Mouse (Mus musculus) heart, postnatal 0 days (tissue): ENCODE data around the gene Inafm2. TPM values are rescaled to one million over a fixed set of nuclear protein-coding genes. Genes with fewer than 3 reads are reported as not detected.

Experiments
- ATAC-seq: fragments of 200-750 bp; cut with Nextera tagmentation; 2 replicates; pipeline ENCODE4 v1.8.0; 2017; ENCODE audit warnings: low read depth, moderate number of reproducible peaks, moderate library complexity; ENCODE audit not compliant: insufficient read depth
- DNase-seq: peaks from one replicate; pipeline ENCODE4 v3.0.0-alpha.2; 2016; ENCODE audit warnings: low spot score
- H3K27ac ChIP-seq: fragments of 300-500 bp; sonication (generic); 2 replicates; pipeline ENCODE4 v1.5.1; 2014; ENCODE audit warnings: low read depth, mild to moderate bottlenecking
- H3K27me3 ChIP-seq: fragments of 300-500 bp; sonication (generic); 2 replicates; pipeline ENCODE4 v1.6.1; 2014; ENCODE audit warnings: low read length, mixed read lengths; ENCODE audit not compliant: control insufficient read depth, insufficient read depth
- H3K36me3 ChIP-seq: fragments of 300-500 bp; sonication (generic); replicated peaks from 2 replicates; pipeline ENCODE4 v1.6.1; 2014; ENCODE audit warnings: low read length, mixed read lengths; ENCODE audit not compliant: control insufficient read depth, insufficient read depth
- H3K4me1 ChIP-seq: fragments of 300-500 bp; sonication (generic); 2 replicates; pipeline ENCODE4 v1.6.1; 2014; ENCODE audit warnings: antibody characterized with exemption; ENCODE audit not compliant: control insufficient read depth, insufficient read depth
- H3K4me2 ChIP-seq: fragments of 300-500 bp; sonication (generic); 2 replicates; pipeline ENCODE4 v1.6.1; 2014; ENCODE audit warnings: low read depth, mild to moderate bottlenecking, low read length, moderate library complexity
- H3K4me3 ChIP-seq: fragments of 300-500 bp; sonication (generic); 2 replicates; pipeline ENCODE4 v1.5.1; 2014; ENCODE audit warnings: low read depth, low read length
- H3K9ac ChIP-seq: fragments of 300-500 bp; sonication (generic); replicated peaks from 2 replicates; pipeline ENCODE4 v1.6.1; 2014; ENCODE audit warnings: low read depth, low read length, mixed read lengths
- H3K9me3 ChIP-seq: fragments of 300-500 bp; sonication (generic); replicated peaks from 2 replicates; pipeline ENCODE4 v1.6.1; 2016; ENCODE audit warnings: low read length; ENCODE audit not compliant: control insufficient read depth
- CTCF ChIP-seq: IDR thresholded peaks from 2 replicates; pipeline ENCODE4 v1.5.1; 2016; ENCODE audit warnings: antibody characterized with exemption, control low read depth, low read depth
- EP300 ChIP-seq: IDR thresholded peaks from 2 replicates; pipeline ENCODE4 v1.6.1; 2016; ENCODE audit warnings: antibody characterized with exemption, low read depth
- WGBS: fragments of 180-500 bp; shearing (Covaris S2); extraction: QIAGEN DNeasy Blood & Tissue Kit; methylation state at CpG from one replicate; pipeline ENCODE4 v1.1.7; 2014; 5-methylcytosine and 5-hydroxymethylcytosine counted together
- polyA plus RNA-seq: library from polyadenylated mRNA; unstranded; fragments of >200 nt; fragmentation: Nextera tagmentation; extraction: Ambion mirVana; gene quantifications from 2 replicates; pipeline ENCODE4 v1.2.1, GENCODE M21; 2015
- total RNA-seq: library from RNA; depleted of rRNA; stranded (reverse); fragments of >200 nt; gene quantifications from 2 replicates; pipeline ENCODE4 v1.2.3, GENCODE M21; 2014; ENCODE audit warnings: low replicate concordance

Inafm2 gene
- total and polyA plus RNA-seq, 2 experiments from 2014 or later: 44.2 to 48.4 TPM

DNA sequence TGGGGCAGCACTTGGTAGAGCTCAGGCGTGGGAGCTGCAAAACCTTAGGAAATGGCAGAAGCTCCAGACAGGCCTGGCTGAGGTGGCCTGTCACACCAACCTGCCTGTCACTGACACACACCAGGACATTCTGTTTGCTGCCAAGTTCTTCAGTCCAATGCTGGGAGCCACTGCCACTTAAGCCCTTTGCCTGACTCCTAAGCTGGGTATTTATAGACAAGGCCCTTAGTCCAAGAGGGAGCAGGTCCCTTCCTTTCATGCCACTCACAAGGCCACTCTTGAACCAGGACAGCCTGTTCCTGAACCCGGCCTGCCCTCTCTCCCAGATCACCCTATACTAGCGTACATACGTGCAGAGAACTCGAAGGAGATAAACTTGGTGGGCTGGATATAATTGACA lies 28.9 kb upstream of the Inafm2 start:
- H3K4me2 ChIP-seq: no peak overlapping the region
- ATAC-seq (peak; percentile 95), DNase-seq (peak; percentile 96)
- 27% methylated on average over 5 of the region's 5 CpGs for WGBS
- peaks cover 4% of the 10 kb centered on the region; the same call in 1 of the 2 replicates for H3K27me3 ChIP-seq
- no peaks in the 10 kb centered on the region for H3K36me3 ChIP-seq
- H3K9me3 ChIP-seq: no peaks in the 10 kb centered on the region
- peak overlapping the region; percentile 97 for H3K27ac ChIP-seq
- H3K9ac ChIP-seq: no peak overlapping the region
- TF ChIP-seq CTCF (no peak), EP300 (peak; percentile 99)
- peaks cover 31% of the 10 kb centered on the region for H3K4me1 ChIP-seq
- H3K4me3 ChIP-seq: no peak overlapping the region

DNA sequence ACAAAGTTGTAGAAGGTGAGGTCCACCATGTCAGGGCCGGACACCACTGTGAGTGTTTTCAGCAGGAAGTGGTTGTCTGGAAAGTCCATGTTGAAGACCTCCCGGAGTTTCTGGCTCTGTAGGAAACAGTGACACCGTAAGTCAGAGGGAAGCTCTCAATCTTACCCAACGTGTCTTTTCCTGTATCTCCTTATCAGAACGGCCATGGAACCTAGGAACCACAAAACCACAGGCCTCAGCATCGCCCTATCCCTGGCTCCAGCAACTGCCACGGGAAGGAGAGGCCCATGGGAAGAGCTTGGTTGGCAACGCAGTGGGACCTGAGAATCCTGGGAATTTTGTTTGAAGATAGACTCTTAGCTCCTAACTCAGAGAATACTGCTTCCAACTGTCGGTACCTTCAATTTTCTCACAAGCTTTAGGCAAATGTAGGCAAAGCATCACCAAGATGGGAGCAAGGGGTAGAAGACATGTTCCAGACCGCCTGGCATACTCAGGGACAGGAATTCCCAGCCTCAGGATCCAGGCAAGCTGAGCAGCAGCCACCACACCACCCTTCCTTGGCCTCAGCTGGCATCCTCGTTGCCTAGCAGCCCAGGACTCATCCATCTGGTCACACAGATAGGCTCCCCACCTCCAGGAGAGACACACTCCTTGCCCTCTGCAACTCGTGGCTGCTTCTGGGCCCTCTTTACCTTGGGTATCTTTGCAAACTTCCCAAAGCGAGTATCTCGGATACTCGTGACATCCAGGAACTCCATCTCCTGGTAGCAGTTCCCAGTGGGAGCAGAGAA lies 21.7 kb upstream of the Inafm2 start:
- H3K9me3 ChIP-seq: no peaks in the 10 kb centered on the region
- no peaks in the 10 kb centered on the region for H3K27me3 ChIP-seq
- TF ChIP-seq EP300: no peak
- no peak for TF ChIP-seq CTCF
- DNase-seq (no peak), ATAC-seq (no peak)
- 73% methylated on average over 15 of the region's 15 CpGs for WGBS
- no peak overlapping the region for H3K27ac ChIP-seq
- no peak overlapping the region for H3K9ac ChIP-seq
- H3K36me3 ChIP-seq: no peaks in the 10 kb centered on the region
- peaks cover 13% of the 10 kb centered on the region; the same call in 1 of the 2 replicates for H3K4me1 ChIP-seq
- no peak overlapping the region for H3K4me3 ChIP-seq
- H3K4me2 ChIP-seq: no peak overlapping the region

DNA sequence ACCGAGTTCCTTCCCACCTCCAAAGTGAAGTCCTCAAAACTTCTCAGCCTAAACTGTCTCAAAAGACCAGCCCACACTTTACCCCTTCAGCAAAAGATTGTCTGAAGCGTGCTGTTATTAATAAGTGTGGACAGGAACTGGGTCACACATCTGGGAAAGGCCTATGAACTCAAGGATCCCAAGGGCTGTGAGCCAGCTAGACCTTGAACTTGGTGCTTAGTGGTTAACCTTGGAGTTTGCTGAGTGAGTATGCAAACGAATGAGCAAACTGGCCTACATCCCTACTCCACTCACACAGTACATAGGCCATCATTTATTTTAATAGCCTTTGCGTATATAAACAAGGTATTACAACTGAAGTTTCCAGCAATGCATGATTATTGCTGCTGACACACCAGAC lies 20.0 kb upstream of the Inafm2 start:
- Histone ChIP-seq H3K4me1 (peaks cover 23% of the 10 kb centered on the region), H3K27me3 (no peaks in the 10 kb centered on the region), H3K36me3 (no peaks in the 10 kb centered on the region), H3K9me3 (no peaks in the 10 kb centered on the region), H3K4me2 (no peak overlapping the region), H3K9ac (no peak overlapping the region), H3K4me3 (no peak overlapping the region), H3K27ac (no peak overlapping the region)
- no peak for DNase-seq
- 80% methylated on average over 4 of the region's 4 CpGs for WGBS
- no peak for ATAC-seq
- no peak for TF ChIP-seq CTCF
- no peak for TF ChIP-seq EP300

DNA sequence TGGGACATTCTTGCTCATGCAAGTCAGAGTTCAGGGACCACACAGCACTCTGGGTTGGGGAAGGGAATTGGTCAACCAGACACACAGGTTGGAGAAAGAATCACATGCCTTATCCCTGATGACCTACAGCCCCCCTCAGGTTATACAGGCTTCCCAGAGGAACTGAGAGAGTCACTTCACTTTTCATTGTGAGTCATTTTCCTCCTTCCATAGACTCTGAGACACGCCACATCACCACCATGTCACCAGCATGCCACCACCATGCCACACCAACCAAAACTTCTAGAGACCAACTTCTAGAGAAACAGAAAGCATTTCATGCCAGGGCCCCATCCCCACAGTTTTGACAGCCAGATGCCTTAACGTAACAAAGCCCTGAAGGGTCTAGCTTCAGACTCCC lies 18.7 kb upstream of the Inafm2 start:
- ATAC-seq: no peak

DNA sequence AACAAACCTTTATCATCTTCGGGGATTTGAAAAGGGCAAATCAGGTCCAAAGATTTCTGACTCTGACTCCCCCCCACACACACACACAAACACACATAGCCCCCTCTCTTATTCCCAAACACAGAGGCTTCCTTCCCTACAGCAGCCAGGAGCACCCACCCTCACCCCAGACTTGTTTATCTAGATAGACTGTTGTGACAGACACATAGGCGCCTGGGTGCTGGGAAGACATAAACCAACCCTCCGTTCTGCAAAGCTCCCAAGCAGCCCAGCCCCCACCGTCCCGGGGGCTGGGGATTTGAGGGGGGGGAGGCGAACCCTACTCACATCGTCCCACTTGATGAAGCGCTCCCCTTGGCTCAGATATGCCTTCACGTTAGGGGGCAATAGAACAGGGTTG lies 17.6 kb upstream of the Inafm2 start:
- no peak for ATAC-seq

More for the DNA sequence above, 18.7 kb upstream of the Inafm2 start:
- Histone ChIP-seq H3K9me3 (no peaks in the 10 kb centered on the region), H3K9ac (no peak overlapping the region), H3K4me2 (no peak overlapping the region), H3K27ac (no peak overlapping the region), H3K4me3 (no peak overlapping the region), H3K27me3 (no peaks in the 10 kb centered on the region), H3K36me3 (no peaks in the 10 kb centered on the region), H3K4me1 (peaks cover 23% of the 10 kb centered on the region)
- WGBS: 91% methylated on average over 2 of the region's 2 CpGs
- no peak for TF ChIP-seq EP300
- TF ChIP-seq CTCF: no peak
- no peak for DNase-seq

More for the DNA sequence above, 17.6 kb upstream of the Inafm2 start:
- Histone ChIP-seq H3K9me3 (no peaks in the 10 kb centered on the region), H3K27ac (no peak overlapping the region), H3K4me1 (peaks cover 23% of the 10 kb centered on the region), H3K27me3 (no peaks in the 10 kb centered on the region), H3K36me3 (no peaks in the 10 kb centered on the region), H3K4me3 (peak overlapping the region; percentile 2; the same call in 1 of the 2 replicates), H3K4me2 (peak overlapping the region; percentile 36; the same call in 1 of the 2 replicates), H3K9ac (no peak overlapping the region)
- WGBS: 40% methylated on average over 9 of the region's 9 CpGs
- TF ChIP-seq EP300 (no peak), CTCF (no peak)
- DNase-seq: no peak
